Mouse (Mus musculus) cortical plate, adult 2 months (tissue): Measurements from ENCODE around the gene Rpl10a.

Experiments
- CTCF ChIP-seq: fragments of 200-500 bp; IDR thresholded peaks from 2 replicates; pipeline ENCODE4 v1.5.1; 2011; ENCODE audit warnings: mild to moderate bottlenecking, control low read depth, low read length; ENCODE audit not compliant: insufficient read depth; ENCODE audit errors: extremely low read depth
- POLR2A ChIP-seq: fragments of 200-500 bp; IDR thresholded peaks from 2 replicates; pipeline ENCODE4 v1.6.1; 2011; ENCODE audit warnings: mild to moderate bottlenecking, low read length, control low read depth; ENCODE audit not compliant: insufficient read depth; ENCODE audit errors: extremely low read depth

- TF ChIP-seq CTCF (no peak), POLR2A (no peak)
These were observed 43.7 kb downstream of the Rpl10a start for GRCm38 (mm10) chr17:28371941-28372340.
